Mouse (Mus musculus): Measurements from ENCODE around the gene Nbas. TPM values are rescaled to one million over a fixed set of nuclear protein-coding genes. Genes with fewer than 3 reads are reported as not detected.
A peak's percentile ranks its signal among the peaks of the same experiment; 100 is the strongest.

Nbas gene
- polyA plus RNA-seq, 1 experiment from 2014 or later: 16.9 TPM

DNA sequence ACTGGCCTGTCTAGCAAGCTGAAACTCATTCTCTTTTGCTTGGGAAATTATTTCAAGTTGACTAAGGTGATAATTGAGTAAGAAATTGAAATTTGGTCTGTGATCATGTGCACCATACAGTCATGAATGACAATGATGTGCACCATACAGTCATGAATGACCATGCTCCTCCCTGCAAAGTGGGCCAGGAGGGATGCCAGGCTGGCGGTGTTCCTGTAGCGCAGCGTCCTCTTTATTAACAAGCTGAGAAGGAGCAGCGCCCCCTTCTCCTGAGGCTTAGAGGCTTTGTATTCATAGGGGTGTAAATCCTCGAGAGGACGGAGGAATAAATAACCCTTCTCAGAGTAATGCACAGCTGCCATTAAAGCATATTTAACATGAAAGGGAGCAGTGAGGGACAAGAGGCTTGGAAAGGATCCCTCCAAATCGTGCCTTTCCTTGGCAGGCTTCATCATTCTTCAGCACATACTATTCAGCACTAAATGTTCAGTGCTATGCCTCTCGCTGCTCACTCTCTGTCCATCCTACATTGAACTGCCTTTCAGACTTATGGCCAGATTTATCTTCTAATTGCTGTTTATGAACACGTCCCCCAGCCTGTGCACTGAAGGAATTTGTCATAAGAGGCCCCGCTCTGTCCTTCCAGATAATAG lies 230.4 kb downstream of the Nbas start:
- no peak overlapping the region for H3K4me2 ChIP-seq (ENCODE audit: low read depth, low read length)
- no peaks in the 10 kb centered on the region for H3K9me3 ChIP-seq (ENCODE audit: control insufficient read depth, low read length)
- H3K27ac ChIP-seq (ENCODE audit: low read length): no peak overlapping the region
- no peaks in the 10 kb centered on the region for H3K4me1 ChIP-seq (ENCODE audit: control insufficient read depth, insufficient read depth, low read length)
- no peaks in the 10 kb centered on the region for H3K36me3 ChIP-seq (ENCODE audit: control insufficient read depth, insufficient read depth, low read length)
- no peaks in the 10 kb centered on the region for H3K27me3 ChIP-seq (replicated peaks; ENCODE audit: control insufficient read depth, insufficient read depth, low read length)
- H3K9ac ChIP-seq (ENCODE audit: low read depth, low read length): no peak overlapping the region
- no peak overlapping the region for H3K4me3 ChIP-seq (ENCODE audit: low read length)
- no peak for ATAC-seq
- WGBS: 81% methylated on average over 10 of the region's 10 CpGs

DNA sequence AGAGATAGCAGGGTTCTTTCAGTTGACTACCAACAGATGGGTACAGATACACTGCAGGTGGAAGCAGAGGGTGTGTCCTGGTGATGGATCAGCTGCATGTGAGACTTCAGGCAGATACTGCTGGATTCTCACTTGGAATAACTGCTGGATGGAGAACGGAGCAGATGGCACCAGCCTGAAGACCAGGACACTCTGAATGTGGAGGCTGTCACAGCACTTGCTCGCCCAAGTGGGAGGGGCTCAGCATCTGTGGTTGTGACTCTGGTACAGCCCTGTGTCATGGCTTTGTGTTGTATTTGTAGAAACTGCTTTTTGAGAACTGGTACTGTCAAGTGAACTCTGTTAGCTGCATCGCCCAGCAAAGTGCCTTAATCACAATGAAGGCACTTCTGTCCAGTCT lies 231.3 kb downstream of the Nbas start:
- H3K9ac ChIP-seq (ENCODE audit: low read depth, low read length): no peak overlapping the region
- no peaks in the 10 kb centered on the region for H3K9me3 ChIP-seq (ENCODE audit: control insufficient read depth, low read length)
- no peak overlapping the region for H3K4me2 ChIP-seq (ENCODE audit: low read depth, low read length)
- H3K4me1 ChIP-seq (ENCODE audit: control insufficient read depth, insufficient read depth, low read length): no peaks in the 10 kb centered on the region
- no peak for ATAC-seq
- H3K27ac ChIP-seq (ENCODE audit: low read length): no peak overlapping the region
- no peak overlapping the region for H3K4me3 ChIP-seq (ENCODE audit: low read length)
- H3K27me3 ChIP-seq (replicated peaks; ENCODE audit: control insufficient read depth, insufficient read depth, low read length): no peaks in the 10 kb centered on the region
- WGBS: 81% methylated on average over 3 of the region's 3 CpGs
- no peaks in the 10 kb centered on the region for H3K36me3 ChIP-seq (ENCODE audit: control insufficient read depth, insufficient read depth, low read length)

- Histone ChIP-seq H3K27ac (ENCODE audit: low read length) (no peak overlapping the region), H3K4me2 (ENCODE audit: low read depth, low read length) (no peak overlapping the region), H3K4me1 (ENCODE audit: control insufficient read depth, insufficient read depth, low read length) (no peaks in the 10 kb centered on the region), H3K9me3 (ENCODE audit: control insufficient read depth, low read length) (no peaks in the 10 kb centered on the region), H3K4me3 (ENCODE audit: low read length) (no peak overlapping the region), H3K9ac (ENCODE audit: low read depth, low read length) (no peak overlapping the region), H3K36me3 (ENCODE audit: control insufficient read depth, insufficient read depth, low read length) (no peaks in the 10 kb centered on the region), H3K27me3 (replicated peaks; ENCODE audit: control insufficient read depth, insufficient read depth, low read length) (no peaks in the 10 kb centered on the region)
- 77% methylated on average over 5 of the region's 5 CpGs for WGBS
- no peak for ATAC-seq
Observed at GRCm38 (mm10) chr12:13504771-13505444, 236.0 kb downstream of the Nbas start.

GRCm38 (mm10) chr12:13518082-13518481 lies 249.1 kb downstream of the Nbas start:
- H3K9me3 ChIP-seq (ENCODE audit: control insufficient read depth, low read length): no peaks in the 10 kb centered on the region
- H3K4me2 ChIP-seq (ENCODE audit: low read depth, low read length): no peak overlapping the region
- no peaks in the 10 kb centered on the region for H3K36me3 ChIP-seq (ENCODE audit: control insufficient read depth, insufficient read depth, low read length)
- ATAC-seq: no peak
- H3K9ac ChIP-seq (ENCODE audit: low read depth, low read length): no peak overlapping the region
- H3K27ac ChIP-seq (ENCODE audit: low read length): no peak overlapping the region
- no peak overlapping the region for H3K4me3 ChIP-seq (ENCODE audit: low read length)
- no peaks in the 10 kb centered on the region for H3K4me1 ChIP-seq (ENCODE audit: control insufficient read depth, insufficient read depth, low read length)
- no peaks in the 10 kb centered on the region for H3K27me3 ChIP-seq (replicated peaks; ENCODE audit: control insufficient read depth, insufficient read depth, low read length)
- WGBS: 13% methylated on average over 1 of the region's 1 CpGs

DNA sequence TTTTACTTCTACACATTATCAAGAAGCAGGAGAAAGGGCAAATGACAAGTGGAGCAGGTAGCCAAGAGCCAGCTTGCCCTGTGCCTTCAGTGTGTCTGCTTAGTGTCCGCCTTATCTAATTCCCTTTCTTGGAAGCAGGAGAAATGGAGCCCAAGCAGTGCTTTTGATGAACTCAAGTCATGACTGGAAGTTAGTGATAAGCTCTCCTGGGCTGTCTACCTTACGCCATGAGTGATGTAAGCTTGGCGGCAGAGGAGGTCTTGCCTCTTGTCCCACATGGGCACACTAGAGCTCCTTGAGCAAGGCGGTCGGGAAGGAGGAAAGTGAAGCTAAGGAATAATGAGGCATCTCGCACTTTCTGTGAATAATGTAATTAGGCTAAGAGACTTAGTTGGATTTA lies 250.5 kb downstream of the Nbas start:
- no peaks in the 10 kb centered on the region for H3K27me3 ChIP-seq (replicated peaks; ENCODE audit: control insufficient read depth, insufficient read depth, low read length)
- no peak overlapping the region for H3K9ac ChIP-seq (ENCODE audit: low read depth, low read length)
- H3K27ac ChIP-seq (ENCODE audit: low read length): no peak overlapping the region
- H3K4me2 ChIP-seq (ENCODE audit: low read depth, low read length): no peak overlapping the region
- no peaks in the 10 kb centered on the region for H3K36me3 ChIP-seq (ENCODE audit: control insufficient read depth, insufficient read depth, low read length)
- H3K4me3 ChIP-seq (ENCODE audit: low read length): no peak overlapping the region
- ATAC-seq: no peak
- WGBS: 90% methylated on average over 6 of the region's 6 CpGs
- H3K9me3 ChIP-seq (ENCODE audit: control insufficient read depth, low read length): no peaks in the 10 kb centered on the region
- no peaks in the 10 kb centered on the region for H3K4me1 ChIP-seq (ENCODE audit: control insufficient read depth, insufficient read depth, low read length)

- H3K4me1 ChIP-seq (ENCODE audit: control insufficient read depth, insufficient read depth, low read length): no peaks in the 10 kb centered on the region
Observed at GRCm38 (mm10) chr12:13532731-13533365, 263.9 kb downstream of the Nbas start.

DNA sequence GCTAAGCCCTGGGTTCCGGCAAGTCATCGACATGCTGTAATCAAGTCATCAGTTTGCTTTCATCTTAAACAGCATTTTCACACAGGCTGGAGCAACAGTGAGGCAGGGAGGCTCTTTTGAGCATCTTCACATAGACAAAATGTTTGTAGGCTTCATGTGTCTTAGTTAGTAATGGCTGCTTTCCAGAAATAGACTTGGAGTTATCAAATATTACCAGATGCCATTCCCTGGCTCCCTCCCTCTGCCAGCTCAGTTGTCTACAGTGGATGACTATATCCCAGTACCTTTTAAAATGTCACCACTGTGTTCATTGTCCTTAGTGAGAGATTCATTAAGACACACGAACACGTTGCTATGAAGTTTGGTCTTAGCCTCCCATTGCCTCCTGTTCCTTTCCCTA lies 270.2 kb downstream of the Nbas start:
- no peak for ATAC-seq
- Histone ChIP-seq H3K27me3 (replicated peaks; ENCODE audit: control insufficient read depth, insufficient read depth, low read length) (no peaks in the 10 kb centered on the region), H3K9ac (ENCODE audit: low read depth, low read length) (no peak overlapping the region), H3K4me3 (ENCODE audit: low read length) (no peak overlapping the region), H3K27ac (ENCODE audit: low read length) (no peak overlapping the region), H3K4me1 (ENCODE audit: control insufficient read depth, insufficient read depth, low read length) (no peaks in the 10 kb centered on the region), H3K9me3 (ENCODE audit: control insufficient read depth, low read length) (no peaks in the 10 kb centered on the region), H3K4me2 (ENCODE audit: low read depth, low read length) (no peak overlapping the region), H3K36me3 (ENCODE audit: control insufficient read depth, insufficient read depth, low read length) (peaks cover 3% of the 10 kb centered on the region; the same call in 1 of the 2 replicates)
- 93% methylated on average over 4 of the region's 4 CpGs for WGBS

More at GRCm38 (mm10) chr12:13532731-13533365, 263.9 kb downstream of the Nbas start:
- no peak for ATAC-seq
- Histone ChIP-seq H3K9ac (ENCODE audit: low read depth, low read length) (no peak overlapping the region), H3K4me3 (ENCODE audit: low read length) (no peak overlapping the region), H3K27me3 (replicated peaks; ENCODE audit: control insufficient read depth, insufficient read depth, low read length) (no peaks in the 10 kb centered on the region), H3K36me3 (ENCODE audit: control insufficient read depth, insufficient read depth, low read length) (peaks cover 3% of the 10 kb centered on the region; the same call in 1 of the 2 replicates), H3K27ac (ENCODE audit: low read length) (no peak overlapping the region), H3K4me2 (ENCODE audit: low read depth, low read length) (no peak overlapping the region), H3K9me3 (ENCODE audit: control insufficient read depth, low read length) (no peaks in the 10 kb centered on the region)
- WGBS: 90% methylated on average over 1 of the region's 1 CpGs

DNA sequence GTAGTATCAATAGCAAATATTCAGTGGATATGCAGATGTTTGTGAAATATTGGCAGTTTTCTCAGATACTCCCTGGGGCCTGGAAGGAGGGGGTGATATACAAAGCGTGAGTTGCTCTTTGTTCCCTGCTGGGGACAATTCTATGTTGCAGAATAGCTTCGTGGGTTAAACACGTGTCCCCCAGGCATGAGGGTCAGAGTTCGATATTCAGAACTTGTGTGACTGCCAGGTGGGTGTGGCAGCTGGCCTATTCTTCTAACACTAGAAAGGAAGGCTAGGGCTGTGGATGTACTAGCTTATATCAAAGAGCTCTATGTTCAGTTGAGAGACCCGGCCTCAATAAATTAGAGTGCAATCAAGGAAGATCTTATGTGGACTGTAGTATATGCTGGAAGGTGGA lies 274.9 kb downstream of the Nbas start:
- Histone ChIP-seq H3K27ac (ENCODE audit: low read length) (no peak overlapping the region), H3K27me3 (replicated peaks; ENCODE audit: control insufficient read depth, insufficient read depth, low read length) (no peaks in the 10 kb centered on the region), H3K4me2 (ENCODE audit: low read depth, low read length) (no peak overlapping the region), H3K4me1 (ENCODE audit: control insufficient read depth, insufficient read depth, low read length) (no peaks in the 10 kb centered on the region), H3K36me3 (ENCODE audit: control insufficient read depth, insufficient read depth, low read length) (no peaks in the 10 kb centered on the region), H3K9me3 (ENCODE audit: control insufficient read depth, low read length) (no peaks in the 10 kb centered on the region), H3K9ac (ENCODE audit: low read depth, low read length) (no peak overlapping the region), H3K4me3 (ENCODE audit: low read length) (no peak overlapping the region)
- WGBS: 70% methylated on average over 5 of the region's 5 CpGs
- peak; percentile 50 for ATAC-seq

DNA sequence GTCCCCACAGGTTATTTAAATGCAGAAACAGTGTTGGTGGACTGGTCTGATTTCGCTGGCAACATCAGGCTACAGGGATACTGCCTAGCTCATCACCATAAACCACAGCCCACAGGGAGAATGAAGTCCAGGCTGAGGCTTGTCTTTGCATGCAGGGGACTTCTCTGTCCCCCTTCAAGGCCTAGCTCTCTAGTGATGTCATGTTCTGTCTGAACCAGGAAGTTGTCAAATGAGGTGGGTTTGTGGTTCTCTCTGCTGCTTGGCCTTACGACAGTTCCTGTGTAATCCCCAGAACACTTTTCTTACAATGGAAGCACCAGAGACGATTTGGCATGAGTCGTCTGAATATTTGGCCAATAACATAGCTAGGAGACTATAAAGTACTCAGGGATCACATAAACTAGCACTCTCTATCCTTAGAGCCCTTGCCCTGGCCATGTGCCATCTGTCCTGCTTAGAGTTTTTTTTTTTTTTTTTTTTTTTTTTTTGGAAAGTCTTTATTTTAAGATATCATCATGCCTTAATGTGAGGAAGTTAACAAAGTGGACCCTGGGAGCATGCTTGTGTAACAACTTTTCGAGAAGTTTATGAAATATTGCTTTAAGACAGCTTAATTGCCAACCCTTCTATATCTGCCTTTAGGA lies 294.8 kb downstream of the Nbas start:
- H3K9ac ChIP-seq (ENCODE audit: low read depth, low read length): no peak overlapping the region

More for the DNA sequence above, 294.8 kb downstream of the Nbas start:
- 81% methylated on average over 5 of the region's 5 CpGs for WGBS
- Histone ChIP-seq H3K4me3 (ENCODE audit: low read length) (no peak overlapping the region), H3K36me3 (ENCODE audit: control insufficient read depth, insufficient read depth, low read length) (no peaks in the 10 kb centered on the region), H3K4me2 (ENCODE audit: low read depth, low read length) (no peak overlapping the region), H3K4me1 (ENCODE audit: control insufficient read depth, insufficient read depth, low read length) (no peaks in the 10 kb centered on the region), H3K27ac (ENCODE audit: low read length) (no peak overlapping the region), H3K9me3 (ENCODE audit: control insufficient read depth, low read length) (no peaks in the 10 kb centered on the region), H3K27me3 (replicated peaks; ENCODE audit: control insufficient read depth, insufficient read depth, low read length) (no peaks in the 10 kb centered on the region)
- ATAC-seq: no peak

All from intestine, embryonic 16.5 days (tissue).